Mouse (Mus musculus): ENCODE measurements around the gene Mtss1l.
A peak's percentile ranks its signal among the peaks of the same experiment; 100 is the strongest.

Gene Mtss1l

GRCm38 (mm10) chr8:110740629-110741175, 19.4 kb downstream of the Mtss1l start:
- no peak for DNase-seq (ENCODE audit: low read depth, low spot score)

- DNase-seq (ENCODE audit: low read depth, low spot score): no peak
Measured at GRCm38 (mm10) chr8:110741816-110742451, 20.7 kb downstream of the Mtss1l start.

GRCm38 (mm10) chr8:110742452-110742818, 21.2 kb downstream of the Mtss1l start:
- DNase-seq (ENCODE audit: low read depth, low spot score): peak; percentile 57

- DNase-seq (ENCODE audit: low read depth, low spot score): no peak
Measured at GRCm38 (mm10) chr8:110745162-110745561, 23.9 kb downstream of the Mtss1l start.

- no peak for DNase-seq (ENCODE audit: low read depth, low spot score)
Measured at GRCm38 (mm10) chr8:110746661-110747060, 25.4 kb downstream of the Mtss1l start.

GRCm38 (mm10) chr8:110749500-110750170, 28.4 kb downstream of the Mtss1l start:
- peak; percentile 74 for DNase-seq (ENCODE audit: low read depth, low spot score)

- no peak for DNase-seq (ENCODE audit: low read depth, low spot score)
Measured at GRCm38 (mm10) chr8:110750269-110750668, 29.0 kb downstream of the Mtss1l start.

GRCm38 (mm10) chr8:110751490-110751889, 30.2 kb downstream of the Mtss1l start:
- DNase-seq (ENCODE audit: low read depth, low spot score): no peak

GRCm38 (mm10) chr8:110754713-110755112, 33.4 kb downstream of the Mtss1l start:
- DNase-seq (ENCODE audit: low read depth, low spot score): peak; percentile 83

- peak; percentile 55 for DNase-seq (ENCODE audit: low read depth, low spot score)
Measured at GRCm38 (mm10) chr8:110755511-110756170, 34.4 kb downstream of the Mtss1l start.

GRCm38 (mm10) chr8:110756196-110756595, 34.9 kb downstream of the Mtss1l start:
- peak; percentile 93 for DNase-seq (ENCODE audit: low read depth, low spot score)

- DNase-seq (ENCODE audit: low read depth, low spot score): peak; percentile 92
Measured at GRCm38 (mm10) chr8:110760280-110760940, 39.1 kb downstream of the Mtss1l start.

- DNase-seq (ENCODE audit: low read depth, low spot score): peak; percentile 77
Measured at GRCm38 (mm10) chr8:110761185-110761584, 39.9 kb downstream of the Mtss1l start.

- DNase-seq (ENCODE audit: low read depth, low spot score): peak; percentile 70
Measured at GRCm38 (mm10) chr8:110761988-110762387, 40.7 kb downstream of the Mtss1l start.

GRCm38 (mm10) chr8:110764671-110765070, 43.4 kb downstream of the Mtss1l start:
- DNase-seq (ENCODE audit: low read depth, low spot score): no peak

- DNase-seq (ENCODE audit: low read depth, low spot score): no peak
Measured at GRCm38 (mm10) chr8:110767261-110767660, 46.0 kb downstream of the Mtss1l start.

GRCm38 (mm10) chr8:110772452-110772851, 51.2 kb downstream of the Mtss1l start:
- no peak for DNase-seq (ENCODE audit: low read depth, low spot score)

- no peak for DNase-seq (ENCODE audit: low read depth, low spot score)
Measured at GRCm38 (mm10) chr8:110774047-110774446, 52.8 kb downstream of the Mtss1l start.

GRCm38 (mm10) chr8:110774725-110775124, 53.4 kb downstream of the Mtss1l start:
- no peak for DNase-seq (ENCODE audit: low read depth, low spot score)

- DNase-seq (ENCODE audit: low read depth, low spot score): peak; percentile 76
Measured at GRCm38 (mm10) chr8:110775316-110775715, 54.0 kb downstream of the Mtss1l start.

- no peak for DNase-seq (ENCODE audit: low read depth, low spot score)
Measured at GRCm38 (mm10) chr8:110775721-110776120, 54.4 kb downstream of the Mtss1l start.

- peak; percentile 66 for DNase-seq (ENCODE audit: low read depth, low spot score)
Measured at GRCm38 (mm10) chr8:110776335-110776734, 55.1 kb downstream of the Mtss1l start.

Data from ZHBTc4 (cell line).